Mouse (Mus musculus) frontal cortex, adult 2 months (tissue): ENCODE results near the gene Slc16a5. TPM values are rescaled to one million over a fixed set of nuclear protein-coding genes. Genes with fewer than 3 reads are reported as not detected.
"Not testable (repeated sequence)": the region's sequence is repeated elsewhere in the genome, so short reads cannot be mapped to it uniquely, and the experiment has no call there.

ENCODE experiments used
- DNase-seq, 2 experiments: peaks; one replicate each; pipeline ENCODE4 v3.0.0; 2022; ENCODE audit warnings: low spot score in 1 of 2; ENCODE audit errors: extremely low spot score in 1 of 2
- polyA plus RNA-seq: library from polyadenylated mRNA; depleted of rRNA; stranded (reverse); fragments of >200 nt; gene quantifications from 2 replicates; pipeline ENCODE4 v1.2.3, GENCODE M21; 2012

The Slc16a5 gene
- polyA plus RNA-seq, 1 experiment, result not detected

- no peak for DNase-seq
Observed at GRCm38 (mm10) chr11:115446906-115447305, 15.4 kb upstream of the Slc16a5 start.

GRCm38 (mm10) chr11:115447321-115447885, 14.9 kb upstream of the Slc16a5 start:
- no peak for DNase-seq

GRCm38 (mm10) chr11:115448075-115448474, 14.2 kb upstream of the Slc16a5 start:
- no peak for DNase-seq

GRCm38 (mm10) chr11:115448998-115449397, 13.3 kb upstream of the Slc16a5 start:
- no peak for DNase-seq

GRCm38 (mm10) chr11:115450176-115450575, 12.1 kb upstream of the Slc16a5 start:
- DNase-seq, result no peak

GRCm38 (mm10) chr11:115451781-115452241, 10.5 kb upstream of the Slc16a5 start:
- no peak for DNase-seq

- DNase-seq, result no peak
Observed at GRCm38 (mm10) chr11:115452281-115452860, 9.9 kb upstream of the Slc16a5 start.

GRCm38 (mm10) chr11:115453306-115453705, 9.0 kb upstream of the Slc16a5 start:
- DNase-seq, result no peak

GRCm38 (mm10) chr11:115454822-115455221, 7.5 kb upstream of the Slc16a5 start:
- DNase-seq, result not testable (repeated sequence)

GRCm38 (mm10) chr11:115455619-115456018, 6.7 kb upstream of the Slc16a5 start:
- DNase-seq, result no peak

- no peak for DNase-seq
Observed at GRCm38 (mm10) chr11:115456182-115456581, 6.1 kb upstream of the Slc16a5 start.

GRCm38 (mm10) chr11:115457405-115457804, 4.9 kb upstream of the Slc16a5 start:
- DNase-seq, result no peak

GRCm38 (mm10) chr11:115460976-115461375, 1.3 kb upstream of the Slc16a5 start:
- no peak for DNase-seq

- DNase-seq, result no peak
Observed at GRCm38 (mm10) chr11:115461846-115462242, 430 bp upstream of the Slc16a5 start.

- DNase-seq, result no peak
Observed at GRCm38 (mm10) chr11:115463397-115463796, 1.1 kb downstream of the Slc16a5 start.

- no peak for DNase-seq
Observed at GRCm38 (mm10) chr11:115464851-115465250, 2.6 kb downstream of the Slc16a5 start.

- DNase-seq, result no peak
Observed at GRCm38 (mm10) chr11:115467217-115467618, 4.9 kb downstream of the Slc16a5 start.

- DNase-seq, result no peak
Observed at GRCm38 (mm10) chr11:115472183-115472582, 9.9 kb downstream of the Slc16a5 start.

GRCm38 (mm10) chr11:115473626-115474275, 11.5 kb downstream of the Slc16a5 start:
- peak; percentile 97 to 100 for DNase-seq

GRCm38 (mm10) chr11:115475025-115475757, 12.9 kb downstream of the Slc16a5 start, which contains the start of gene Armc7:
Armc7 (plus strand) TSS chr11:115475667.
- peak; percentile 89 to 97 for DNase-seq

- DNase-seq, result no peak
Observed at GRCm38 (mm10) chr11:115475758-115476237, 13.5 kb downstream of the Slc16a5 start.
